Comparison of ENCODE assay signal across 14 mouse cellular contexts in the genomic region with DNA sequence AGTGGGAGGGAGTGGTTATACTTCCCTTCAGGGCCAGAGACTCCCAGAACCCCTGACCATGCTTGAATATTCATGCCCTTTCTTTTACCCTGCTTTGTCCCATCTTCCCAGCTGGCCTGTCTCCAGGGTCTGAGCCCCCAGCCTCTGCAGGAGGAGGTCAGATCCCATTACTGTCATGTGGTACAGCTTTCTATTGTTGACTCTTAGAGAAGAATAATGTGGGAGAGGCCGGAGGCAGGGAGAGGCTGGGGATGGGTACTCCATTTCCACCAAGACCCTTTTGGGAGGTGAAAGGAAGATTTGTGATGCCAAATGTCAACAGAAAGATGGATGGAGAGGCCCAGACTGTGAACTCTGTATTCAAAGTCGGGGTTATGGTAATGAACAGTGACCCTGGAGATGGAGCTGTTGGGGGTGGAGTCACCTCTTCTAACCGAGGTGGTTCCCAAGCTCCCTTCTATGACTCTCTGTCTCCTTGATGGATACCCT.
DNase-seq lines count a peak whose midpoint lies in the region; ATAC-seq and TF ChIP-seq lines count a peak whose summit lies in the region.
"Had no signal": no experiment of that assay in that cellular context is flagged by ENCODE, and none has a peak within 500 bp of the region (broad histone marks: within the 10 kb centered on the region; RNA-seq: fewer than 3 reads in every experiment).

No protein-coding gene starts in this region.

- no peaks in the 10 kb centered on the region for H3K9me3 ChIP-seq in midbrain, embryonic 12.5 days
- no peaks in the 10 kb centered on the region for H3K9me3 ChIP-seq in midbrain, postnatal 0 days (ENCODE audit: low read length)
- H3K9me3 ChIP-seq in hindbrain, embryonic 16.5 days (ENCODE audit: control insufficient read depth, low read length): no peaks in the 10 kb centered on the region
- H3K9me3 ChIP-seq: forebrain, embryonic 13.5 days; limb, embryonic 15.5 days had no signal

- no peaks in the 10 kb centered on the region for H3K27me3 ChIP-seq in midbrain, embryonic 12.5 days
- no peaks in the 10 kb centered on the region for H3K27me3 ChIP-seq in midbrain, postnatal 0 days (ENCODE audit: insufficient read depth, low read length)
- H3K27me3 ChIP-seq in hindbrain, embryonic 16.5 days (replicated peaks; ENCODE audit: control insufficient read depth, insufficient read depth, low read length): no peaks in the 10 kb centered on the region
- H3K27me3 ChIP-seq: forebrain, embryonic 13.5 days; limb, embryonic 15.5 days had no signal

- H3K4me2 ChIP-seq in midbrain, embryonic 12.5 days (replicated peaks): no peak overlapping the region
- no peak overlapping the region for H3K4me2 ChIP-seq in midbrain, postnatal 0 days (ENCODE audit: low read depth, low read length, poor library complexity, severe bottlenecking)
- H3K4me2 ChIP-seq in hindbrain, embryonic 16.5 days (ENCODE audit: low read length): no peak overlapping the region
- H3K4me2 ChIP-seq: forebrain, embryonic 13.5 days; limb, embryonic 15.5 days had no signal

- WGBS in midbrain, embryonic 12.5 days: 25% methylated on average over 3 of the region's 3 CpGs
- WGBS in midbrain, postnatal 0 days: 25% methylated on average over 3 of the region's 3 CpGs
- 11% methylated on average over 3 of the region's 3 CpGs for WGBS in hindbrain, embryonic 16.5 days

- H3K4me3 ChIP-seq in midbrain, embryonic 12.5 days: no peak overlapping the region
- H3K4me3 ChIP-seq in midbrain, postnatal 0 days (ENCODE audit: low read depth, low read length): no peak overlapping the region
- no peak overlapping the region for H3K4me3 ChIP-seq in hindbrain, embryonic 16.5 days (ENCODE audit: low read length)
- H3K4me3 ChIP-seq: forebrain, embryonic 13.5 days; limb, embryonic 15.5 days had no signal

- ATAC-seq in midbrain, embryonic 12.5 days (ENCODE audit: low FRiP score, low read depth): peak; percentile 62; the same call in 1 of the 2 replicates
- ATAC-seq in midbrain, postnatal 0 days (ENCODE audit: low FRiP score): no peak
- ATAC-seq in hindbrain, embryonic 16.5 days: peak; percentile 40; the same call in 1 of the 2 replicates
- ATAC-seq: forebrain, embryonic 13.5 days had no signal

- DNase-seq in midbrain, postnatal 0 days (ENCODE audit: low spot score): no peak
- DNase-seq in embryo, embryonic 9.5 days (ENCODE audit: extremely low spot score): peak; percentile 61
- DNase-seq in yolk sac, embryonic 10.5 days (ENCODE audit: low spot score): peak; percentile 11
- no peak for DNase-seq in spleen, postnatal 14 days (ENCODE audit: low spot score in 2 of 2)
- DNase-seq in cerebellum, adult 8-10 months: no peak
- DNase-seq in kidney, postnatal 4 days: no peak
- DNase-seq: kidney, adult 11 months; kidney, postnatal 25 days; right cerebral cortex, postnatal 25 days; thymus, postnatal 36 days had no signal

- no peak overlapping the region for H3K9ac ChIP-seq in midbrain, embryonic 12.5 days (replicated peaks)
- no peak overlapping the region for H3K9ac ChIP-seq in midbrain, postnatal 0 days (replicated peaks; ENCODE audit: low read length, poor library complexity, severe bottlenecking)
- no peak overlapping the region for H3K9ac ChIP-seq in hindbrain, embryonic 16.5 days (ENCODE audit: low read depth, low read length)
- H3K9ac ChIP-seq: forebrain, embryonic 13.5 days; limb, embryonic 15.5 days had no signal

- TF ChIP-seq CTCF in midbrain, postnatal 0 days (IDR thresholded peaks at IDR 0.05): no peak

- H3K36me3 ChIP-seq in midbrain, embryonic 12.5 days: no peaks in the 10 kb centered on the region
- H3K36me3 ChIP-seq in midbrain, postnatal 0 days (ENCODE audit: insufficient read depth, low read length): no peaks in the 10 kb centered on the region
- no peaks in the 10 kb centered on the region for H3K36me3 ChIP-seq in hindbrain, embryonic 16.5 days (ENCODE audit: control insufficient read depth, insufficient read depth, low read length)
- H3K36me3 ChIP-seq: limb, embryonic 15.5 days had no signal

- peaks cover 7% of the 10 kb centered on the region; the same call in 1 of the 2 replicates for H3K4me1 ChIP-seq in midbrain, embryonic 12.5 days
- no peaks in the 10 kb centered on the region for H3K4me1 ChIP-seq in midbrain, postnatal 0 days (ENCODE audit: insufficient read depth, low read length)
- H3K4me1 ChIP-seq in hindbrain, embryonic 16.5 days (ENCODE audit: control insufficient read depth, insufficient read depth, low read depth, low read length): peaks cover 5% of the 10 kb centered on the region
- H3K4me1 ChIP-seq: forebrain, embryonic 13.5 days; limb, embryonic 15.5 days had no signal

- no peak overlapping the region for H3K27ac ChIP-seq in midbrain, embryonic 12.5 days (replicated peaks)
- H3K27ac ChIP-seq in midbrain, postnatal 0 days (ENCODE audit: low read depth, low read length): no peak overlapping the region
- no peak overlapping the region for H3K27ac ChIP-seq in hindbrain, embryonic 16.5 days (ENCODE audit: low read depth, low read length)
- H3K27ac ChIP-seq: forebrain, embryonic 13.5 days; limb, embryonic 15.5 days had no signal

Comparison
In these comparisons a context has a peak if more than half of its experiments do, and no peak if none do; other contexts are left out.
1. DNase-seq: peak in embryo, embryonic 9.5 days (single experiment) and yolk sac, embryonic 10.5 days (single experiment); none in midbrain, postnatal 0 days (single experiment), spleen, postnatal 14 days (0 of 2), cerebellum, adult 8-10 months (single experiment) and kidney, postnatal 4 days (0 of 2).